Comparison of ENCODE assay signal across 9 mouse cellular contexts in genomic region chr8:120232913-120233312, GRCm38 (mm10). TPM values are rescaled to one million over a fixed set of nuclear protein-coding genes. Genes with fewer than 3 reads are reported as not detected.
A peak's percentile ranks its signal among the peaks of the same experiment; 100 is the strongest.
DNase-seq lines count a peak whose midpoint lies in the region; ATAC-seq and TF ChIP-seq lines count a peak whose summit lies in the region.
"Had no signal": no experiment of that assay in that cellular context is flagged by ENCODE, and none has a peak within 500 bp of the region (broad histone marks: within the 10 kb centered on the region; RNA-seq: fewer than 3 reads in every experiment).

No protein-coding gene starts in this region.

- H3K9ac ChIP-seq in forebrain, embryonic 11.5 days (ENCODE audit: low read length): peak overlapping the region; percentile 39
- no peak overlapping the region for H3K9ac ChIP-seq in intestine, postnatal 0 days (ENCODE audit: low read depth, low read length)
- H3K9ac ChIP-seq in midbrain, embryonic 13.5 days (replicated peaks): peak overlapping the region; percentile 77

- DNase-seq in heart, adult 11 months: peak; percentile 96
- no peak for DNase-seq in heart, adult 9 months (ENCODE audit: low spot score in 2 of 2)
- DNase-seq in forebrain, embryonic 11.5 days (ENCODE audit: low spot score): no peak
- DNase-seq in frontal cortex, adult 2 months (ENCODE audit: extremely low spot score in 1 of 2, low spot score in 1 of 2): no peak
- DNase-seq in testis, postnatal 10 days (ENCODE audit: low spot score): no peak
- DNase-seq in B cell, adult 2 months: no peak

- H3K27me3 ChIP-seq in forebrain, embryonic 11.5 days (ENCODE audit: control insufficient read depth, insufficient read depth, low read length): peaks cover 13% of the 10 kb centered on the region
- peaks cover 21% of the 10 kb centered on the region for H3K27me3 ChIP-seq in intestine, postnatal 0 days (replicated peaks; ENCODE audit: control insufficient read depth, insufficient read depth, low read length)
- peaks cover 36% of the 10 kb centered on the region for H3K27me3 ChIP-seq in midbrain, embryonic 13.5 days

- peak overlapping the region; percentile 9; the same call in 1 of the 2 replicates for H3K4me3 ChIP-seq in forebrain, embryonic 11.5 days (ENCODE audit: low read depth, low read length)
- no peak overlapping the region for H3K4me3 ChIP-seq in intestine, postnatal 0 days (ENCODE audit: low read depth, low read length)
- peak overlapping the region; percentile 61 for H3K4me3 ChIP-seq in midbrain, embryonic 13.5 days (replicated peaks)

- H3K27ac ChIP-seq in forebrain, embryonic 11.5 days (ENCODE audit: low read depth, low read length): no peak overlapping the region
- H3K27ac ChIP-seq in intestine, postnatal 0 days (ENCODE audit: low read depth, low read length): no peak overlapping the region
- no peak overlapping the region for H3K27ac ChIP-seq in midbrain, embryonic 13.5 days

- peaks cover 51% of the 10 kb centered on the region for H3K4me1 ChIP-seq in forebrain, embryonic 11.5 days (replicated peaks; ENCODE audit: control insufficient read depth, insufficient read depth, low read length)
- H3K4me1 ChIP-seq in intestine, postnatal 0 days (replicated peaks; ENCODE audit: control insufficient read depth, insufficient read depth, low read length): 0 out of 2 replicates have a peak, but pooled peaks cover 3% of the 10 kb centered on the region
- H3K4me1 ChIP-seq in midbrain, embryonic 13.5 days (replicated peaks): peaks cover 65% of the 10 kb centered on the region

- WGBS in forebrain, embryonic 11.5 days: 41% methylated on average over 13 of the region's 13 CpGs
- WGBS in intestine, postnatal 0 days: 34% methylated on average over 13 of the region's 13 CpGs
- 23% methylated on average over 13 of the region's 13 CpGs for WGBS in midbrain, embryonic 13.5 days

- H3K4me2 ChIP-seq in forebrain, embryonic 11.5 days (ENCODE audit: low read depth, low read length, severe bottlenecking): peak overlapping the region; percentile 98
- H3K4me2 ChIP-seq in intestine, postnatal 0 days (replicated peaks; ENCODE audit: low read depth): peak overlapping the region; percentile 95
- peak overlapping the region; percentile 73 for H3K4me2 ChIP-seq in midbrain, embryonic 13.5 days (replicated peaks)

- ATAC-seq in forebrain, embryonic 11.5 days (replicated peaks; ENCODE audit: low FRiP score): no peak
- no peak for ATAC-seq in intestine, postnatal 0 days
- ATAC-seq in midbrain, embryonic 13.5 days: no peak

- no peaks in the 10 kb centered on the region; the same call in 1 of the 2 replicates for H3K9me3 ChIP-seq in forebrain, embryonic 11.5 days (ENCODE audit: control insufficient read depth, low read length)
- no peaks in the 10 kb centered on the region for H3K9me3 ChIP-seq in intestine, postnatal 0 days (ENCODE audit: control insufficient read depth)
- no peaks in the 10 kb centered on the region for H3K9me3 ChIP-seq in midbrain, embryonic 13.5 days

- no peak for TF ChIP-seq CTCF in intestine, postnatal 0 days (IDR thresholded peaks at IDR 0.05; ENCODE audit: low read depth)

- no peaks in the 10 kb centered on the region for H3K36me3 ChIP-seq in forebrain, embryonic 11.5 days (ENCODE audit: control insufficient read depth, insufficient read depth, low read length)
- H3K36me3 ChIP-seq in intestine, postnatal 0 days (ENCODE audit: control insufficient read depth, insufficient read depth): no peaks in the 10 kb centered on the region
- H3K36me3 ChIP-seq in midbrain, embryonic 13.5 days: no peaks in the 10 kb centered on the region

RNA-seq across cellular contexts. Expression of gene Gse1, which starts 4.7 kb away (rescaled TPM):
- polyA plus RNA-seq in forebrain, embryonic 11.5 days (2014; fragmentation: Nextera tagmentation; extraction: Ambion mirVana): 22.2 and 23.6 TPM in 2 replicates
- polyA plus RNA-seq in intestine, postnatal 0 days (2015; fragmentation: Nextera tagmentation; extraction: Ambion mirVana): 6.4 and 7.8 TPM in 2 replicates
- 22.3 and 22.5 TPM in 2 replicates for polyA plus RNA-seq in midbrain, embryonic 13.5 days (2015; fragmentation: Nextera tagmentation; extraction: Ambion mirVana)
- 56.7 and 57.1 TPM in 2 replicates for polyA plus RNA-seq in frontal cortex, adult 2 months (2012; rRNA removed)

RNA-seq across cellular contexts. Expression of gene Fam92b, which starts 55.6 kb away (rescaled TPM):
- 2.0 and 2.1 TPM in 2 replicates for polyA plus RNA-seq in forebrain, embryonic 11.5 days (2014; fragmentation: Nextera tagmentation; extraction: Ambion mirVana)
- 0.29 TPM in 1 of 2 replicates, not detected in the other for polyA plus RNA-seq in intestine, postnatal 0 days (2015; fragmentation: Nextera tagmentation; extraction: Ambion mirVana)
- polyA plus RNA-seq in midbrain, embryonic 13.5 days (2015; fragmentation: Nextera tagmentation; extraction: Ambion mirVana): 2.3 and 2.4 TPM in 2 replicates
- polyA plus RNA-seq in frontal cortex, adult 2 months (2012; rRNA removed): 1.1 and 1.2 TPM in 2 replicates
- polyA plus RNA-seq: liver, embryonic 16.5 days had no signal
